Mouse (Mus musculus) layer of hippocampus, adult 9-11 months (tissue): ENCODE results near the gene Fasn.
A peak's percentile ranks its signal among the peaks of the same experiment; 100 is the strongest.
"Not testable (repeated sequence)": the region's sequence is repeated elsewhere in the genome, so short reads cannot be mapped to it uniquely, and the experiment has no call there.

Experiments
- DNase-seq: peaks from one replicate; pipeline ENCODE4 v3.0.0; 2022

Gene Fasn

GRCm38 (mm10) chr11:120795756-120796613 lies 28.4 kb downstream of the Fasn start, which contains the start of gene Dus1l:
Dus1l (minus strand) TSS chr11:120796403.
- DNase-seq: peak; percentile 94

- no peak for DNase-seq
These were observed 31.7 kb downstream of the Fasn start for GRCm38 (mm10) chr11:120792652-120793051.

- no peak for DNase-seq
These were observed 34.5 kb downstream of the Fasn start for GRCm38 (mm10) chr11:120789810-120790209.

DNA sequence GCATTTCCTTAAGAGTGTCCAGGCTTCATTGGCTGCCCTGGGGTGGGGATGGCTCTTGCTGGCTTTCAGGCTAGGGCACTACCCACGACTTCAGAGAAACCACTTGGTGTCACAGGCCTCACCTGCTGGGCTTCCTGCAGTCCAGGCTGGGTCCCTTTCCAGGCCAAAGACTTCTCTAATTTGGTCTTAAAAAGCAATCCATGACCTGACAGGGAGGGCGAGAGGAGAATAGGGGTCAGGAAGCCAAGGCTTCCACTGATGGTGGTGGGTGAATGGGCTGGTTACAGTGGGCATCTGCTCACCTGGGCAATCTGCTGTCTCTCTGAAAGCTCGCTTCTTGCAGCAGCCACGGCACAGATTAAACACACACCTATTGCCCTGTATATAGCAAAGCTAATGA lies 35.0 kb downstream of the Fasn start:
- no peak for DNase-seq

DNA sequence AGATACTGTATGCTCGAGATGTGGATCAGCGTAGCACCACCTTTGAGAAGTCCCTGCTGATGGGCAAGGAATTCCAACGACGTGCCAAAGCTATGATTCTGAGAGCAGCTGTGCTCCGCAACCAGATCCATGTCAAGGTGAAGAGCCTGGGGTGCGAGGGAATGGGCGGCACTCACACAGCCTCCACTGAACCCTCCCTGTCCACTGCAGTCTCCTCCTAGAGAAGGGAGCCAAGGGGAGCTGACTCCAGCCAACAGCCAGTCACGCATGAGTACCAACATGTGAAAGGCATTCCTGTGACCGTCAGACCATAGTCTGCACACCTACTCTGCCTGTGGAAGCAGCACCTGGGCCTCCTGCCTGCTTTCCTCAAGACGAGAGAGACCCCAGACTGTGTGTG lies 35.9 kb downstream of the Fasn start:
- DNase-seq: not testable (repeated sequence)

GRCm38 (mm10) chr11:120785145-120785544 lies 39.2 kb downstream of the Fasn start:
- DNase-seq: no peak

DNA sequence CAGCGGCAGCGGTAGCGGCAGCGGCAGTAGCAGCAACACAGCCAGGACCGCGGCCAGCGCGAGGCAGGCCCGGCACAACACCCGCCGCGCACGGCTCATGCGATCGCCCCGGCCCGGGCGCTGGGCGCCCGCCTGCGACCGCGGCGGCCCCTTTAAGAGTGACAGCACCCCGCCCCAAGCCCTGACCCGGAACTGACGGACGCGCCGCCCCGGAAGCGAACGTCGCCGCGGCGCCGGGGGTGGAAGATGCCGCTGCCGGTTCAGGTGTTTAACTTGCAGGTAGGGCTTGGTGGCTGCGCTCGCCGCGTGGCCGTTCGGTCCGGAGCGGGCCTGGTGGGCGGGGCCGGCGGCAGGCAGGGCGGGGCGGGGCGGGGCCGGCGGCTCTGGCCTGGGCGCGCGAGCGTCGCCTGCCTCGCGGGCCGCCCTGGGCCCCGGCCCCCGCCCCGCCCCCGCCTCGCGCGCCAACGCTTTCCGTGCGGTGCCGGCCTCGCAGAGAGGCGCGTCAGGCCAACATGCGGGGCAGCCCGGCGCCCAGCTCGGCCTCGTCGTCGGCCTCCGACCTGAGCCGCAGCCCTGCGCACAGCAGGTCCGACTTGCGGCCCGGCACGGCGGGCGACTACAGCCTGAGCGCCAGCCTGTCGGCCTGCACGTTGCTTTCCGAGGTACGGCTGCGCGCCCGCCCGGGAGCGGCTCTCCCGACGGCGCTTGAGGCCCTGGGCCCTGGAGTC lies 40.1 kb downstream of the Fasn start, which contains the start of the genes Rfng and Gps1:
TSS of gene Rfng (minus strand) at position 144 of the 728 bp plus-strand sequence.
TSS of gene Gps1 (plus strand) at position 209 of the 728 bp plus-strand sequence.
- DNase-seq: peak; percentile 72

GRCm38 (mm10) chr11:120783426-120784063 lies 40.8 kb downstream of the Fasn start:
- no peak for DNase-seq

- not testable (repeated sequence) for DNase-seq
These were observed 43.0 kb downstream of the Fasn start for GRCm38 (mm10) chr11:120781361-120781760.

- DNase-seq: no peak
These were observed 44.5 kb downstream of the Fasn start for GRCm38 (mm10) chr11:120779876-120780275.

- no peak for DNase-seq
These were observed 47.2 kb downstream of the Fasn start for GRCm38 (mm10) chr11:120777123-120777522.

DNA sequence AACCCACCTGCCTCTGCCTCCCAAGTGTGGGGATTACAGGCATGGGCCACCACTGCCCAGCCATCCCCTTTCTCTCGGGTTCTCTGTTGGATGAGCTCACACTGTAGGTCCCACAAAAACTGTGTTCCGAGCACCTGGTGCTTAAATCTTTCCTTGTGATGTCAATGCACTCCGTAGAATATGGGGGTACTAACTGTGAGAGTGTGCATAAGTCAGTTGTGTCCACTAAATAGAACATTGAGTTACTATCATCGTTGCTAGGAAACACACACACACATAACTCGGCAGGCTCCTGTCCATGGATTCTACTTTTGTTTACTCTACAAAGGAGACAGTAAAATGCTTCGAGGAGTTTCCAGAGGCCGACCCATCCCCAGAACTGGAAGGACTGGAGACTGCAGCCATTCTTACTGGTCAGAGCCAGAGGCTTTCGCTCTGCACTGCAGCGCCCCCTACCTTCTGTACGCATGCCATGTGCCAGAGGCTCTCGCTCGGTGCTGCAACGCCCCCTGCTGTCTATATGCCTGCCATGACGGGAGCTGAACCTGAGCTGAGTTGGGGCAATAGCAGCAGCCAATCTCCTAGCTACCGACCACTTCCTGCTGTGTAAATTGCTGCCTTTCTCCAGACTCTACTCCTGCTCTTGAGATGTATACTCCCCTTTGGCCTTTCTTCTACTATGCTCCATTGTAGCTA lies 48.4 kb downstream of the Fasn start:
- peak; percentile 84 for DNase-seq

DNA sequence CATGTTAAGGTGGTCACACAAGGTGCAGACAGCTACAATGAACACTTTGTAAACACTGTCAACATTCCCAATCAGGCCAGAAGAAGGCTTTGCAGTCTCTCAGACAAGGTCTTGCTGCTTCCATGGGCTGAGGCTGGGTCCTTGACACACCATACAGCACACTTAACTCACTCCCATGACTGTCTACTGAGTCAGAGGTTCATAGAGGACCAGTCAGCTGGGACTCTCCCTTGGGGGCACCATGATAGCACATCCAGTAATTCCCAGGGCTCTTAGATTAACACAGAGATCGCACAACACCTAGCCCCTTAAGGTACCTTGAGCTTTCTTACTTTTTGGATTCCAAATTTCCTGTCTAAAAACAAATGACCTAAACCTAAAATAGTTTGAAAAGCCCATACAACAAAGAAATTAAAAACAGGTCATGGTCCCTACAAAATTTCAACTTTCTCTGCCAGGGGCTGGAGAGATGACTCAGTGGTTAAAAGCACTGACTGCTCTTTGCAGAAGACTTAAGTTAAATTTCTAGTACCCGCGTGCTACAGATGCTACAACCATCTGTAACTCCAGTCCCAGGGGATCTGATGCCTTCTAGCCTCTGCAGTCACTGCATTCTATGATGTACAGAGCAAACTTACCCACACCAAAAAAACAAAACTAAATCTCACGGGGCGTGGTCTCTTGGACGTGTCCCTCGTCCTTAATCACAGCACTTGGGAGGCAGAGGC lies 50.7 kb downstream of the Fasn start:
- DNase-seq: no peak

GRCm38 (mm10) chr11:120772749-120773148 lies 51.6 kb downstream of the Fasn start:
- no peak for DNase-seq

GRCm38 (mm10) chr11:120768206-120768605 lies 56.1 kb downstream of the Fasn start:
- no peak for DNase-seq

DNA sequence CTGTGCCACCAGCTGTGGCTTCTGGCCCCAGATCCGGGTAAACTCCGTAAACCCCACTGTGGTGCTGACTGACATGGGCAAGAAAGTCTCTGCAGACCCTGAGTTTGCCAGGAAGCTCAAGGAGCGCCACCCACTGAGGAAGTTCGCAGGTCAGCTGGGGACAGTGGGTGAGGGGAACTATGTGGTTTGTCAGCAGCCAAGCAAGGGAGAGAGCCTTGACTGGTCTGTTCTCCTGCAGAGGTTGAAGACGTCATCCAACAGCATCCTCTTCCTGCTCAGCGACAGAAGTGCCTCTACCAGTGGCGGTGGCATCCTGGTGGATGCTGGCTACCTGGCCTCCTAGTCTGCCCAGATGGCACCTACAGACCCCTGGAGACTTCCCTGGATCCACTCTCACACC lies 57.3 kb downstream of the Fasn start:
- not testable (repeated sequence) for DNase-seq

DNA sequence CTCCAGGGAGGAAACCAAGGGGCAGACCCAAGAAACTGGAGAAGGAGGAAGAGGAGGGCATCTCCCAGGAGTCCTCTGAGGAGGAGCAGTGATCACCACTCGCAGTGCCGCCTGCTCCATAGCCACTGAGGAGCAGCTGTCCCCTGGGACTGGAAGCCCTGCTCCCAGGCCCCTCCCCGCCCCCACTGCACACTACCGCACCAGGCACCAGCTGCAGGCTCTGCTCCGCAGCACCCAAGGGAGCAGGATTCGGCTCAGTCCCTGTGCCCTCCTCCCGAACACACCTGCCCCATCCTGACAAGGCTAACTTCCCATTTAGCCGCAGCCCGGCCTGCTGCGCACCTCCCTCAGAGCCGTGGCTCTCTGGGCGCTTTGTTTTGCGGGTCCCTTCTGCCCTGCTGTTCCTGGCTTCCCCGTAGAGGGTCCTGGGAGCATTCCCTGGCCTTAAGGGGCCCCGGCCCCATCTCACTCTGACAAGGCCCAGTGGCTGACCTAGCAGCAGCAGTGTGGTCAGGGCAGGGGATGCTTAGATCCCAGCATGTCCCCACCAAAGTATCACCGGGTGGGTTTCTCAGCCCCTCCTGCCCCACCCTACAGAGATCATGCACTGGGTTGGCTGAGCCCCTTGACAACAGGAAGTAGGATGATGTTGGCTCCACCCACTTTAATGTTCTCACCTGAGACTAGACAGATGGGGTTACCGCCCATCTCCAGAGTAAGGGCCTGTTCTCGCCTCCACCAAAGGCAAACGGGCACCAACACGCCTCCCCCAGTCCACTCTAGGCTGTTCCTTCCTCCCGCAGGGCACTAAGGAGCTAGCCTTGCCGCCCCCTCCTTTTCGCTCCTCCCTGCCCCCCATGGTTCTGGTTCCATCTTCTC lies 61.0 kb downstream of the Fasn start:
- not testable (repeated sequence) for DNase-seq

DNA sequence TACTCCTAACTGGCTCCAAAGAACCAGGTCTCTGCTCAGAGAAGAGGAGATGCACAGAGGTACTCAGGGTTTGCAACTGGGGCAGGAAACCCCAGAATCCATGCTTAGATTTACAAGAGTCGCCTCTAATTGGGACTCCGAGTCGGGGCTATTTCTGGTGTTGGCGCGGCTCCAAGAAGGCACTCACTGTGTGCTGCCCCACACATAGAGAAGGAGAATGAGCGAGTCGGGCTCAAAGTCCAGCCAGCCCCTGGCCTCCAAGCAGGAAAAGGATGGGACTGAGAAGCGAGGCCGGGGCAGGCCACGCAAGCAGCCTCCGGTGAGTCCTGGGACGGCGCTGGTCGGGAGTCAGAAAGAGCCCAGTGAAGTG lies 61.7 kb downstream of the Fasn start, which contains the start of gene Hmga1b:
TSS of gene Hmga1b (plus strand) at position 123 of the 370 bp plus-strand sequence.
- not testable (repeated sequence) for DNase-seq

GRCm38 (mm10) chr11:120761811-120762671 lies 62.3 kb downstream of the Fasn start:
- no peak for DNase-seq

DNA sequence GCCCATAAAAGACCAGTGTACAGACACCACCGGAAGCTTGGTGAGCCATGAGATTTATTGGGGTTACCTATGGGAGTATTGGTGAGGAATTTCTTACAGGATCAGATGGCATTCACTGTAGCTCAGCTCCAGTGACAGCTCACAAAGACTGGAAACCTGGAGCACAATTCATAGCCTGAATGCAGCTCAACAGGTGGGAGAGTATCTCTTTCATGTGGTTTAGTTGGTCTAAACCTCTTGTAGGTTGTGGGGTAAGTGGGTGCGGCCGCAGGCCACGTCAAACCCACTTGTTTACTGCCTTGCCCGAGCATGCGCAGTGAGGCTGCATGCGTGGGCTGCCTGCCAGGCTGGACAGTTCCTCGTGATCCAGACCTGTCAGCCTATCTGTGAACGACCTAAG lies 64.1 kb downstream of the Fasn start:
- DNase-seq: no peak
